Mouse (Mus musculus) midbrain, embryonic 14.5 days (tissue): ENCODE measurements around the gene Hecw1. TPM values are rescaled to one million over a fixed set of nuclear protein-coding genes. Genes with fewer than 3 reads are reported as not detected.
"Not testable (repeated sequence)": the region's sequence is repeated elsewhere in the genome, so short reads cannot be mapped to it uniquely, and the experiment has no call there.

Source experiments
- ATAC-seq: fragments of 200-750 bp; cut with Nextera tagmentation; 2 replicates; pipeline ENCODE4 v1.8.0; 2017; ENCODE audit warnings: moderate number of reproducible peaks, moderate library complexity; ENCODE audit not compliant: low FRiP score, low TSS enrichment
- DNase-seq: peaks from one replicate; pipeline ENCODE4 v3.0.0-alpha.2; 2015
- H3K27ac ChIP-seq: fragments of 300-500 bp; sonication (generic); replicated peaks from 2 replicates; pipeline ENCODE4 v1.5.1; 2014; ENCODE audit warnings: mild to moderate bottlenecking, low read depth, low read length, moderate library complexity
- H3K27me3 ChIP-seq: fragments of 300-500 bp; sonication (generic); 2 replicates; pipeline ENCODE4 v1.6.1; 2014; ENCODE audit warnings: low read length, control low read depth, mixed read lengths; ENCODE audit not compliant: control insufficient read depth, insufficient read depth
- H3K36me3 ChIP-seq: fragments of 300-500 bp; sonication (generic); 2 replicates; pipeline ENCODE4 v1.6.1; 2014; ENCODE audit warnings: low read length, control low read depth; ENCODE audit not compliant: control insufficient read depth, insufficient read depth
- H3K4me1 ChIP-seq: fragments of 300-500 bp; sonication (generic); 2 replicates; pipeline ENCODE4 v1.6.1; 2014; ENCODE audit warnings: mild to moderate bottlenecking, antibody characterized with exemption, low read length, control low read depth; ENCODE audit not compliant: control insufficient read depth, insufficient read depth
- H3K4me2 ChIP-seq: fragments of 300-500 bp; sonication (generic); 2 replicates; pipeline ENCODE4 v1.6.1; 2014; ENCODE audit warnings: mild to moderate bottlenecking, low read length, moderate library complexity
- H3K4me3 ChIP-seq: fragments of 300-500 bp; sonication (generic); replicated peaks from 2 replicates; pipeline ENCODE4 v1.5.1; 2014; ENCODE audit warnings: low read depth, low read length
- H3K9ac ChIP-seq: fragments of 300-500 bp; sonication (generic); replicated peaks from 2 replicates; pipeline ENCODE4 v1.6.1; 2014; ENCODE audit warnings: mild to moderate bottlenecking, low read length, moderate library complexity
- H3K9me3 ChIP-seq: fragments of 300-500 bp; sonication (generic); 2 replicates; pipeline ENCODE4 v1.6.1; 2016; ENCODE audit warnings: low read length, control low read depth, mixed read lengths; ENCODE audit not compliant: control insufficient read depth
- WGBS: fragments of 180-500 bp; shearing (Covaris S2); extraction: QIAGEN DNeasy Blood & Tissue Kit; methylation state at CpG from one replicate; pipeline ENCODE4 v1.1.7; 2014; 5-methylcytosine and 5-hydroxymethylcytosine counted together
- polyA plus RNA-seq: library from polyadenylated mRNA; unstranded; fragments of >200 nt; fragmentation: Nextera tagmentation; extraction: Ambion mirVana; gene quantifications from 2 replicates; pipeline ENCODE4 v1.2.1, GENCODE M21; 2014

Gene Hecw1
- polyA plus RNA-seq, 1 experiment from 2014 or later: 43.0 TPM

GRCm38 (mm10) chr13:14304103-14304502, 218.9 kb downstream of the Hecw1 start:
- ATAC-seq (no peak), DNase-seq (no peak)
- Histone ChIP-seq H3K27me3 (no peaks in the 10 kb centered on the region), H3K4me3 (no peak overlapping the region), H3K9me3 (no peaks in the 10 kb centered on the region), H3K9ac (no peak overlapping the region), H3K27ac (no peak overlapping the region), H3K4me2 (no peak overlapping the region), H3K4me1 (no peaks in the 10 kb centered on the region), H3K36me3 (peaks cover 12% of the 10 kb centered on the region)
- 97% methylated on average over 1 of the region's 1 CpGs for WGBS

GRCm38 (mm10) chr13:14302921-14303320, 220.1 kb downstream of the Hecw1 start:
- no peak overlapping the region for H3K4me2 ChIP-seq
- no peak overlapping the region for H3K27ac ChIP-seq
- H3K4me3 ChIP-seq: no peak overlapping the region
- no peaks in the 10 kb centered on the region for H3K9me3 ChIP-seq
- DNase-seq: no peak
- ATAC-seq: no peak
- WGBS: 48% methylated on average over 2 of the region's 2 CpGs
- H3K27me3 ChIP-seq: no peaks in the 10 kb centered on the region
- no peak overlapping the region for H3K9ac ChIP-seq
- peaks cover 17% of the 10 kb centered on the region for H3K36me3 ChIP-seq
- H3K4me1 ChIP-seq: no peaks in the 10 kb centered on the region

DNA sequence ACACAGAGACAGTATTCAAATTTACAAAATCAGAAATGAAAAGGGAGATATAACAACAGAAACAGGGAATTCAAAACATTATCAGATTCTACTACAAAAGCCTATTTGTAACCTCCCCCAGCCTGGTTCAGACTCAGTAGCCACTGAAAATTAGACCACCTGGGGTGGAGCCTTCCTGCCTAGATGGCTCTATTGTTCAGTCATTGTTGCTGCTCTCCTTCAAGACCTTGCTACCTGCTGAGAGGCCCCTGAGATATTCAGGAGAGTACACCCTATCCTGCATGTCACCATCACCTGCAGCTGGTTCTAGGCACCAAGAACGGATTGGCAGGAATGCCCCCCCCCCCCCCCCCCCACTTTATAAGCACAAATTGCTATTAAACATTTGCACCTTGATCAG, 233.0 kb downstream of the Hecw1 start:
- Histone ChIP-seq H3K27me3 (no peaks in the 10 kb centered on the region), H3K27ac (no peak overlapping the region), H3K4me2 (no peak overlapping the region), H3K4me1 (no peaks in the 10 kb centered on the region), H3K9me3 (no peaks in the 10 kb centered on the region), H3K4me3 (no peak overlapping the region), H3K9ac (no peak overlapping the region), H3K36me3 (peaks cover 2% of the 10 kb centered on the region)
- 25% methylated on average over 1 of the region's 1 CpGs for WGBS
- no peak for ATAC-seq
- no peak for DNase-seq

DNA sequence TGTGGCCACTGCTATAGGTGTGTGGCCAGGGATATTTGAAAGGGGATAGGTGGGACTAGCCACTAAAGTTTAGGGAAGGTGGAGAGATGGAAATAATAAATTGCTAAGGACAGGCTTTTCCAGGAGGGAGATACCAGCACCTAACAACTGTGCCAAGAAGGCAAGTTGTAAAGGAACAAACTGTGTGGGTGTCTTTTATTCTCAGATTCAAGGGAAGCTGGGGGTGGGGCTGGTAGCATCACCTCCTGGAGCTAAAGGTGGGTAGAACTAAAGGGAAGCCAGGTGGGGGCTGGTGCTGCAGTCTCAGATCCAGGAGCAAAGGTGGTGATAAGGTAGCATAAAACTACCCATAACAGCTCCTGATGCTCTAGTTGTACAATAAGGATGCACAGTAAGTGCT, 251.6 kb downstream of the Hecw1 start:
- no peak overlapping the region for H3K4me2 ChIP-seq
- no peak overlapping the region for H3K27ac ChIP-seq
- H3K9ac ChIP-seq: no peak overlapping the region
- H3K9me3 ChIP-seq: no peaks in the 10 kb centered on the region
- ATAC-seq (no peak), DNase-seq (no peak)
- no peaks in the 10 kb centered on the region for H3K4me1 ChIP-seq
- H3K36me3 ChIP-seq: peaks cover 16% of the 10 kb centered on the region
- no peaks in the 10 kb centered on the region for H3K27me3 ChIP-seq
- no peak overlapping the region for H3K4me3 ChIP-seq

- not testable (repeated sequence) for H3K27me3 ChIP-seq, H3K9ac ChIP-seq, DNase-seq, H3K27ac ChIP-seq, H3K4me3 ChIP-seq, H3K4me1 ChIP-seq, H3K4me2 ChIP-seq, ATAC-seq, H3K9me3 ChIP-seq
- peaks cover 17% of the 10 kb centered on the region for H3K36me3 ChIP-seq
- 31% methylated on average over 8 of the region's 9 CpGs for WGBS
Observed at GRCm38 (mm10) chr13:14260939-14261338, 262.1 kb downstream of the Hecw1 start.

GRCm38 (mm10) chr13:14245946-14246345, 277.1 kb downstream of the Hecw1 start:
- no peaks in the 10 kb centered on the region for H3K27me3 ChIP-seq
- 52% methylated on average over 2 of the region's 2 CpGs for WGBS
- no peak overlapping the region for H3K4me3 ChIP-seq
- H3K4me2 ChIP-seq: no peak overlapping the region
- H3K9me3 ChIP-seq: no peaks in the 10 kb centered on the region
- H3K27ac ChIP-seq: no peak overlapping the region
- H3K36me3 ChIP-seq: peaks cover 21% of the 10 kb centered on the region; the same call in 1 of the 2 replicates
- H3K4me1 ChIP-seq: no peaks in the 10 kb centered on the region
- DNase-seq (no peak), ATAC-seq (no peak)
- no peak overlapping the region for H3K9ac ChIP-seq

DNA sequence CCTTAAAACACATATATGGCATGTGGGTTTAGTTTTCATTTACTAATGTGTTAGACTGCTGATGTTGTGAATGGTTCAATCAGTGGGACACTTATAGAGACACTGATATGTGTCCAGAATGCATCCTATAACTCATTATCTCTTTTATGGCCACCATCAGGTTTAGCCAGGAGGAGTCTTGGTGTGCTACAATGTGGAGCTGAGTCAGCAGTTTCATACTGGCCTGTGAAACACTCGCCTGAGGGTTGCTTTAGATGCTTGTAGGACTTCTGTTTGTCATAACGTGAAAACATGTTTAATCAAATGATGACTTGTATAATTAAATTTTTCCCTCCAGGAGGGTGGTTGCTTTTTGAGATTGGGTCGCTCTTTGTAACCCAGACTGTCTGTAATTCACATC, 343.4 kb downstream of the Hecw1 start:
- Histone ChIP-seq H3K27me3 (no peaks in the 10 kb centered on the region), H3K36me3 (peaks cover 17% of the 10 kb centered on the region), H3K9ac (no peak overlapping the region), H3K4me3 (no peak overlapping the region), H3K27ac (no peak overlapping the region), H3K9me3 (no peaks in the 10 kb centered on the region), H3K4me1 (no peaks in the 10 kb centered on the region), H3K4me2 (no peak overlapping the region)
- ATAC-seq (no peak), DNase-seq (no peak)
- 87% methylated on average over 3 of the region's 3 CpGs for WGBS

DNA sequence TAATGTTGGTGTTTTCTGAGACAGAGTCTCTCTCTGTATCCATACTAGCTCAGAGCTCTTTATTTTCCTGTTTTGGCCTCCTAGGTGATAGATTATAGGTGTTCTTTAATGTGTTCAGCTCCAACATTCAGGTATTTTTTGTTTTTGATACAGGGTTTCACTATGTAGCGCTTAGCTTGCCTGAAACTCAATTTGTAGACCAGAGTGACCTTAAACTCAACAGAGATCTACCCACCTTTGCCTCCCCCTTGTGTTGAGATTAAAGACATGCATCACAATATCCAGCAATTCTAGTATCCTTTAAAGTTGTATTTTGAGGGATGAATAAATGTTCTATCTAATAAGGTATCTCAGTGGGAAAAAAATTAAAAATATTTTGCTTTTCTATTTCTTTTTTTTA, 345.0 kb downstream of the Hecw1 start:
- no peak for ATAC-seq
- Histone ChIP-seq H3K9ac (no peak overlapping the region), H3K4me2 (no peak overlapping the region), H3K27ac (no peak overlapping the region), H3K36me3 (peaks cover 10% of the 10 kb centered on the region), H3K27me3 (no peaks in the 10 kb centered on the region), H3K4me1 (no peaks in the 10 kb centered on the region), H3K4me3 (no peak overlapping the region), H3K9me3 (no peaks in the 10 kb centered on the region)
- WGBS: 92% methylated on average over 1 of the region's 1 CpGs
- DNase-seq: peak; percentile 41
